Mouse (Mus musculus) frontal cortex, postnatal 14 days (tissue): ENCODE data around the gene Pcgf1.
A peak's percentile ranks its signal among the peaks of the same experiment; 100 is the strongest.

Experiments used
- DNase-seq, 2 experiments: peaks; one replicate each; pipeline ENCODE4 v3.0.0; 2022; ENCODE audit warnings: low spot score in 2 of 2

Pcgf1 gene

GRCm38 (mm10) chr6:83122961-83123360, 45.3 kb downstream of the Pcgf1 start:
- no peak for DNase-seq

- DNase-seq, result peak; percentile 80 to 87
These were observed 47.2 kb downstream of the Pcgf1 start for GRCm38 (mm10) chr6:83124851-83125312.

GRCm38 (mm10) chr6:83125331-83125730, 47.7 kb downstream of the Pcgf1 start, which contains the start of gene Ino80b:
TSS of gene Ino80b (minus strand) at chr6:83125431.
- DNase-seq, result no peak

- DNase-seq, result no peak
These were observed 49.8 kb downstream of the Pcgf1 start for GRCm38 (mm10) chr6:83127419-83127818.
